Mouse (Mus musculus) liver, postnatal 0 days (tissue): ENCODE measurements at regions not wholly inside any gene's neighbourhood (a gene's known extent, or its start where the extent isn't known, plus 50 kb on each side); places are given as distances from the start of the nearest gene placed in this dataset.

ENCODE experiments used
- CTCF ChIP-seq: sonication (generic); IDR thresholded peaks from 2 replicates; pipeline ENCODE4 v1.5.1; 2016; ENCODE audit warnings: antibody characterized with exemption, low read depth
- EP300 ChIP-seq: IDR thresholded peaks from 2 replicates; pipeline ENCODE4 v1.6.1; 2016; ENCODE audit warnings: antibody characterized with exemption, low read depth, mild to moderate bottlenecking

DNA sequence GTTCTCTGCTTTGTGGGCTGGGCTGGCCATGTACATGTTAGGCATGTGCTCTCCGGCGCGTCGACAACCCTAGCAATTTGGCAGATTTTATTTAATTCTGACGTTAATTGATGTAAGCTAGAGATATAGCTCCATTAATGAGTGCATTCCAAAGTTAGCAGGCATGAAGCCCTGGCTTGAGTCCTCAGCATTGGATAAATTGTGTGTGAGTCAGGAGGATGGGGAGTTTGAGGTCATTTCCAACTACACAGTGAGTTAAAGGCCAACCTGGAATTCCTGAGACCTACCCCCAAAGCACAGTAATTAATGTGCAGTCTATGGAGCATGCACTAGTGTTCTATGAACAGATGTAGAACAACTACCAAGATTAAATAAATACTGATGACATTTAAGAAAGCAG, 178.7 kb upstream of the Rsrc1 start:
- TF ChIP-seq CTCF (no peak), EP300 (no peak)
